Mouse (Mus musculus): ENCODE measurements around the gene Smyd3. TPM values are rescaled to one million over a fixed set of nuclear protein-coding genes. Genes with fewer than 3 reads are reported as not detected.
A peak's percentile ranks its signal among the peaks of the same experiment; 100 is the strongest.

The Smyd3 gene
- polyA plus RNA-seq, 1 experiment: 19.9 TPM

DNA sequence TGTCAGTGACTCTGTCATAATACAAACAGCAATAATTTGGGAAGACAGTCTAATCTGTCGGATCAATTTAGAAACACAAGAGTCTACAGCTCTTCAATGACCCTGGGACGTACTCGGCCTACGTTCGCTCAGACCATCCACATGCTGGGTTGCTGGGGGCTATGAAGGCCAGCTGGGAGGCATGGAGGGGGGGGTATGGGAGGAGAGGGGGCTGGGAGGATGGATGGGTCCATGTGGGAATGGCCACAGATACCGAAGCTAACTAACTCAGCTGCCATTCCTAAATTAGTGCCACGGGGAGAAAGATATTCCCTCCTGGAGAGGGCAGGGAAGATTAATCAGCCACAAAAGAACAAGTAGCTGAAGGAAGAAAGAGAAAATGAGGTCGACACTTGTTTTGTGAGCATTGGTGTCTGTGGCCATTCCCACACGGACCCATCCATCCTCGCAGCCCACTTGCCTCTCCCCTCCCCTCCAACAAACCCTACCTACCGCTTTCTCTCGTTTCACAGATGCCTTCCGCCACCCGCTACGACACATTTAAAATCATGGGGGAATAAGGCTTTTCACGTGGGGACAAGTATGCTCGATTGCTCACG, 411.6 kb downstream of the Smyd3 start:
- no peaks in the 10 kb centered on the region for H3K4me1 ChIP-seq (ENCODE audit: control insufficient read depth, insufficient read depth, low read length)
- no peak overlapping the region for H3K27ac ChIP-seq (ENCODE audit: insufficient read depth, low read depth, low read length)
- TF ChIP-seq CTCF (IDR thresholded peaks at IDR 0.05; ENCODE audit: low read depth, low read length) (no peak), POLR2A (IDR thresholded peaks at IDR 0.05; ENCODE audit: borderline replicate concordance, low read depth, low read length) (no peak)
- no peak overlapping the region for H3K4me3 ChIP-seq (ENCODE audit: insufficient read depth, low read length)

DNA sequence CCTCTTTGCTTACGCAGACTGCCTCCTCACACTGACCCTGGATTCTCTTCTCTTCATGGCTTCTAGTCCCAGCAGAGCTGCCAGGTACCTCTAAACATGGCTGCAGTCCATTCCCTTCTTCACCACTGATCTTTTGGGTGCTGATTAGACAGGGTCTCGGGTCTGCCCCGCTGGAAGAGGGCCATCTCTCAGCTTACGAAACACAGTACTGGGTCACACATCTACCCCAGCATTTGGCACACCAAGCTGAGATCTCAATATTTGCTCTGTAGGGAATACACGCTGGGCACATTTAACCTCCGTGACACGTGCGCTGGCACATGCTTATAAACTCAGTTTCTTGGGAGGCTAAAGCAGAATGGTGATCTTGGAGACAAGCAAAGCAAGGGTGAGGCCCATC, 413.4 kb downstream of the Smyd3 start:
- TF ChIP-seq POLR2A (IDR thresholded peaks at IDR 0.05; ENCODE audit: borderline replicate concordance, low read depth, low read length): no peak
- TF ChIP-seq CTCF (IDR thresholded peaks at IDR 0.05; ENCODE audit: low read depth, low read length): no peak
- Histone ChIP-seq H3K4me3 (ENCODE audit: insufficient read depth, low read length) (no peak overlapping the region), H3K27ac (ENCODE audit: insufficient read depth, low read depth, low read length) (no peak overlapping the region), H3K4me1 (ENCODE audit: control insufficient read depth, insufficient read depth, low read length) (no peaks in the 10 kb centered on the region)

DNA sequence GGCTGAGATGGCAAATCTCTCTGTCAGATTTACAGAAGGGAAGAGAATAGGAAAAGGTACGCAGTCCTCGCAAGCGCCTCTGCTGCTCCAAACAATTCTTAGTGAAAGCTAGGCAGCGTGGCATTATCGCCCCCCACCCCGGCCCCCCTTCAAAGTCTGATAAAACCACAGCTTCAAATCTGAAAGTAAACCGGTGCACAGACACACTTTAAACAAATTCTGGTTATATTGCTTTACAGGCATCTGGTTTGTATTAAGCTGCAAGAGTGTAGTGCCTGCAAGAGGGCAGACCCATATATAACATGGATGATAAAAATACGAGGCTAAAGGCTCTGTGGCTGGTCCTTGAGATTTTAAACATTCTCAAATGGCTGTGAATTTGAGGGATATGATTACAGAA, 420.8 kb downstream of the Smyd3 start:
- Histone ChIP-seq H3K4me3 (ENCODE audit: insufficient read depth, low read length) (no peak overlapping the region), H3K27ac (ENCODE audit: insufficient read depth, low read depth, low read length) (no peak overlapping the region), H3K4me1 (ENCODE audit: control insufficient read depth, insufficient read depth, low read length) (no peaks in the 10 kb centered on the region)
- TF ChIP-seq CTCF (IDR thresholded peaks at IDR 0.05; ENCODE audit: low read depth, low read length) (no peak), POLR2A (IDR thresholded peaks at IDR 0.05; ENCODE audit: borderline replicate concordance, low read depth, low read length) (no peak)

DNA sequence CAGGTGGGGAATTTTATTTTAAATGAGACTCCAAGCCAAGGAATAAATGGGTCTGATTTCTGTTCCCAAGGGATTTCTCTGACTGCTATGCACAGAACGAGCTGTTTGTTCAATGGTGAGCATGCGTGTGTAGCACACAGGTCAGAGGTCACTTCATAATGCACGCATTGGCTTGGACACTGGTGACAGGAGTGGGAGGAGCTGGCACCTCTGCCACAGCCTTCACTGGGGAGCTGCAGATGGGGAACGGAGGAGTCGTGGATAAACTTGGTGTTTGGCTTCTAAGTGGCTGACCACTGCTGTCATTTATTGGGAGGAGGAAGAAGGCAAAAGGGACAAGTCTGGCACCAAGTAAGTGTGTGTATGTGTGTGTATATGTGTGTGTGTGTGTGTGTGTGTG, 421.5 kb downstream of the Smyd3 start:
- no peak overlapping the region for H3K27ac ChIP-seq (ENCODE audit: insufficient read depth, low read depth, low read length)
- H3K4me3 ChIP-seq (ENCODE audit: insufficient read depth, low read length): no peak overlapping the region
- H3K4me1 ChIP-seq (ENCODE audit: control insufficient read depth, insufficient read depth, low read length): no peaks in the 10 kb centered on the region
- TF ChIP-seq POLR2A (IDR thresholded peaks at IDR 0.05; ENCODE audit: borderline replicate concordance, low read depth, low read length) (no peak), CTCF (IDR thresholded peaks at IDR 0.05; ENCODE audit: low read depth, low read length) (no peak)

DNA sequence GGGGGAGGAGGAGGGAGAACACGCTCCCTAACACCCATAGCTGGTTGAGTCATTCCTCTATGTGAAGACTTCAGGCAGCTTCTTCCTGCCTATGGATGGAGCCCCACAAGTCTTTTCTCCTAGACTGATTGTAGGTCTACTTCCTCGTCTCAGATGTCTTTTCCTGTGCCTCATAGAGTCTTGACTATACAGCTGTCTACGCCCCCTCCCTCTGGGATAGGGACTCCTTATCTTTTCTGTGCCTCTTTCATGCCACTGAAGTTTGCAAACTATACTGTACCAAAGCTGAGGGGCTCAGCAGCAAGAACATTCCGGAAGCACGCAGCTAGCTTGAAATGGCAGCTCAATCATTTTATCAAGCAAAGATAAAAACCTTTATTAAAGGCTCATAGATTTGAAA, 428.7 kb downstream of the Smyd3 start:
- no peak for TF ChIP-seq POLR2A (IDR thresholded peaks at IDR 0.05; ENCODE audit: borderline replicate concordance, low read depth, low read length)
- TF ChIP-seq CTCF (IDR thresholded peaks at IDR 0.05; ENCODE audit: low read depth, low read length): no peak
- peaks cover 12% of the 10 kb centered on the region for H3K4me1 ChIP-seq (ENCODE audit: control insufficient read depth, insufficient read depth, low read length)
- H3K27ac ChIP-seq (ENCODE audit: insufficient read depth, low read depth, low read length): no peak overlapping the region
- H3K4me3 ChIP-seq (ENCODE audit: insufficient read depth, low read length): no peak overlapping the region

DNA sequence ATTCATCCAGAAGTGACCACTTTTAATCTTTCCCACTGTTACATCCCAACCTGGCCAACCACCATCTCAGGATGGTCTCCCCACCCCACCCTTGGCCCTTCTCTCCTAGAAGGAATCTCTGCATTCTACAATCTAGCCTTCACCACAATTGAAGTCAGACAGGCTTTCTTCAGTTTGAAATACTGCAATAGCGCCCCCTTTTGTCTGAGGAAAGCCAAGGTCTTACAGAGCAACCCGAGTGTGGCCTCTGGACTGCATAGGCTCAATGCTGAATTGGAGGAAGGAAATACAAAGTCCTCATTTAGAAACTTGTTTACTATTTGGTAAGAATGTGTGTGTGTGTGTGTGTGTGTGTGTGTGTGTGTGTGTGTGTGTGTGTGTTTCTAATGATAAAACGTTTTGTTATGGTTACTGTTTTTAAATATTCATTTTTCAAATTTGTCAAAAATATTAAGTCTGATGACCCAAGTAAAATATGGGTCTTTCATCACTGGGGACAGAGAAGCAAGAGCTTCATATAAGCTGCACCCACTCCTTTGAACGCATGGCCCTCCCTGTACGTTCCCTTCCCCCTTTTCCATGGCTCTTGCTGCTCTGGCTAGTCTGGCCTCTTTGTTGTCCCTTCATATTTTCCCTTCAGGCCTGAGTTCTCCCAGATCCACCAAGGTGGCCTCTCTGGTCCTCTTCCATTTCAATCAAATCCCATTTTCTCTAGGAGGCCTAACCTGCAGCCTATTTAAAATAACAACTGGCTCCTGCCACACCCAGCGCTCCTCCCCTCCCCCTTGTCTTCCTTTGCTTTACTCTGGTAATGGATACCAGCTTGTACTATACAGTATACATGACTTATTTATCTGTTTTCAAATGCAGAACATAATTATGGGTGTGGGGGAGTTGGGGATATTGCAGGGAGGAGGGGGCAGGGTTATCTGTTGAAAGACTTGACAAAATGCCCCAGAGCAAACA, 430.5 kb downstream of the Smyd3 start:
- TF ChIP-seq POLR2A (IDR thresholded peaks at IDR 0.05; ENCODE audit: borderline replicate concordance, low read depth, low read length) (no peak), CTCF (IDR thresholded peaks at IDR 0.05; ENCODE audit: low read depth, low read length) (peak; percentile 35; the same call in 1 of the 2 replicates)
- no peak overlapping the region for H3K4me3 ChIP-seq (ENCODE audit: insufficient read depth, low read length)
- peaks cover 21% of the 10 kb centered on the region for H3K4me1 ChIP-seq (ENCODE audit: control insufficient read depth, insufficient read depth, low read length)
- no peak overlapping the region for H3K27ac ChIP-seq (ENCODE audit: insufficient read depth, low read depth, low read length)

DNA sequence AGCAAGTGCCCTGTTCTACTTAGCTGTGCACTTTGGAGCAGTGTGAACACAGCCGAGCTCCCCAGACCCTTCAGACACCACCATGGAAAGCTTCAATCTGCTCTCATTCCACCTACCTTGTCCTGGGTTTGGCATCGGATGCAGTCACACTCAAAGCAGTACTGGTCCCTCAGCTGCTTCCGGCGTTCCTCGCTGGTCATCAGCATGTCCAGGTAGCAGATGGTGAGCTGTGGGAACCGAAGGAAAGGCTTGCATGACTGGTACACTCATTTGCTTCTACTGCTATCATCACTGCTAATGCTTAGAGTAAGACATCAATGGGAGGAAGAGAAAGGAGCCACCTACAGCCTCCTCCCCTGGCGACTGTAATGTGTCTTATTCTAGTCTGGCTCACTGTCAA, 431.6 kb downstream of the Smyd3 start:
- TF ChIP-seq CTCF (IDR thresholded peaks at IDR 0.05; ENCODE audit: low read depth, low read length) (no peak), POLR2A (IDR thresholded peaks at IDR 0.05; ENCODE audit: borderline replicate concordance, low read depth, low read length) (no peak)
- Histone ChIP-seq H3K27ac (ENCODE audit: insufficient read depth, low read depth, low read length) (no peak overlapping the region), H3K4me3 (ENCODE audit: insufficient read depth, low read length) (no peak overlapping the region), H3K4me1 (ENCODE audit: control insufficient read depth, insufficient read depth, low read length) (peaks cover 21% of the 10 kb centered on the region)

DNA sequence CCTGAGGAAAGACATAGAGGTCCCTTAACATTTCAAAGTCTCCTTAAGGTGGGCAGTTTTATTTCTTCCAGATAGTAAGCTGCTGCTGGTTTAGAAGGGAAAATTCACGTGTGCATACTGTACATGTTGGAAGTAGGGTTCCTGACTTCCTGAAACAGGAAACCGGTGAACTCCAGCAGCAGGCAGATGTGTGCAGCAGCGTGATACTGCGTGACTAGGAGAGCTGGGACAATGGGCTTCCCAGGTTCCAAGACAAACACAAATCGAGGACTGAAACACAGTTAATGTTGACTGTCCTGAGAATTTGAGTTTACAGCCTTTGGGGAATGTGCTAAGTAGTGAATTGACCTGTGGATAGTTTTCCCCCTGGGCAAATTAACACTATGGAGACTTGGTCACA, 434.7 kb downstream of the Smyd3 start:
- TF ChIP-seq CTCF (IDR thresholded peaks at IDR 0.05; ENCODE audit: low read depth, low read length) (no peak), POLR2A (IDR thresholded peaks at IDR 0.05; ENCODE audit: borderline replicate concordance, low read depth, low read length) (no peak)
- Histone ChIP-seq H3K4me3 (ENCODE audit: insufficient read depth, low read length) (no peak overlapping the region), H3K4me1 (ENCODE audit: control insufficient read depth, insufficient read depth, low read length) (peaks cover 16% of the 10 kb centered on the region), H3K27ac (ENCODE audit: insufficient read depth, low read depth, low read length) (no peak overlapping the region; the same call in 1 of the 2 replicates)

DNA sequence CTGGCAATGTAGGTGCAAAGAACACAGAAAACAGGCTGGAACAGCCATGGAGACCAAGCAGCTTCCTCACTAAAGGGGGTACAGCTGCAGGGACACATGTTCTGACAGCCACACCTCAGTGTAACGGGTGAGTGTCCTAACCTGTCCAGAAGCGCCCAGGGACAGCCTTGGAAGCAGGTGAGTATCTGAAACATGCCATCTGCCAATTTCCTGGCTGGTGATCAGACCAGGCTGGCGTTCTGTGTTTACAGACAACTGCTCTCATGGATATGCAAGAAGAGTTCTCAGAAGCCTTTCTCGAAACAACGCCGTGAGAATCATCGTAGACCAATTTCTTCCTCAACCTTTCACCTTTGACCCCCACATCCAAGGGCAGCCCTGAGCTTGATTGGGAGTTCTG, 444.0 kb downstream of the Smyd3 start:
- TF ChIP-seq CTCF (IDR thresholded peaks at IDR 0.05; ENCODE audit: low read depth, low read length) (no peak), POLR2A (IDR thresholded peaks at IDR 0.05; ENCODE audit: borderline replicate concordance, low read depth, low read length) (no peak)
- Histone ChIP-seq H3K27ac (ENCODE audit: insufficient read depth, low read depth, low read length) (no peak overlapping the region), H3K4me3 (ENCODE audit: insufficient read depth, low read length) (no peak overlapping the region), H3K4me1 (ENCODE audit: control insufficient read depth, insufficient read depth, low read length) (peaks cover 20% of the 10 kb centered on the region)

Measured in bone marrow macrophage, adult 2 months (primary cell).